Mouse (Mus musculus): ENCODE measurements around the gene Tuba1c. TPM values are rescaled to one million over a fixed set of nuclear protein-coding genes. Genes with fewer than 3 reads are reported as not detected.
A peak's percentile ranks its signal among the peaks of the same experiment; 100 is the strongest.

The Tuba1c gene
- polyA plus RNA-seq, 1 experiment from 2014 or later = 12.4 TPM

GRCm38 (mm10) chr15:98989701-98990430 is 39.8 kb upstream of the Tuba1c start:
- peak overlapping the region; percentile 98 for H3K27ac ChIP-seq (replicated peaks)

DNA sequence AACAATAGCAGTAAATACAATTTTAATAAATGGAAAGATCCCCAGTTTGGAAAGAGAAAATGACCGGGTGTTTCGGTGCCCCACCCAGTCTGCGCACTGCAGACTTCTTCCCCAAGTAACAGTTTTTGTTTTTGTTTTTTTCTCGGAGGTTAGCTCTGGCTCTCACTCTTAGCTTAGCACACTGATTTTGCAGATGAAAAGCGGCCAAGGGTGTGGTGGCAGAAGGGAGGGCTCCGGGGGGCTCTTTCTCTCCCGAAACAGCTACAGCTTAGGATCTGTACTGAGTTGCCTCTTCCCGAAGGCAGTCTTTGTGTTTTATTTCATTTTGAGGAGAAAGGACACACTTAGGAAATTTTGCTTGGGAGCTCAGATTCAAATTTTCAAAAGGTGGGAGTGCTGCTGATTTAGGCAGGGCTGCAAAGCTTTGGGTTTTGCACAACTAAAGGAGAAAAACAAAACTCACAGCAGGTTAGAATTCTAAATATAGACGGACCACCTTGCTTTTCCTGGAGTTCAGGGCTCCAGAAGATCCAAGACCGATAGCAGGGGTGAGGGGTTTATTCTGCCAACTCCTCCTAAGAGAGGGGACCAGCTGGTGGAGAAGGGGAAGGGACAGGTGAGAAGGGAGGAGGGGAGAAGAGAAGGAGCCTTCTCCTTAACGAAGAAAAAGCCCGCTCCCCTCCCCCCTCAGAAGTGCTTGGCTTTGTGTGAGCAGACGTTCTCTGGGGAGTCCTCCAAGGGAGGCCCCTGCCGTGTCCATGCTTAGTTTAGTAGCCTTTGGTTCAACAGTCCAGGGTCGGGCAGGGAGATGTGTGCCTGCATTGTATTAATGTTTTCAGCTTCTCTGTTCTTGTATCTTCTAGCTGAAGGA is 38.8 kb upstream of the Tuba1c start:
- 12% methylated on average over 15 of the region's 15 CpGs for WGBS
- Histone ChIP-seq H3K4me1 (peaks cover 85% of the 10 kb centered on the region), H3K36me3 (no peaks in the 10 kb centered on the region), H3K9me3 (replicated peaks) (no peaks in the 10 kb centered on the region), H3K27me3 (replicated peaks) (no peaks in the 10 kb centered on the region), H3K4me2 (peak overlapping the region; percentile 85), H3K9ac (replicated peaks) (peak overlapping the region; percentile 78), H3K27ac (replicated peaks) (peak overlapping the region; percentile 98), H3K4me3 (replicated peaks) (peak overlapping the region; percentile 16)
- ATAC-seq (ENCODE audit: low FRiP score) = no peak

More at GRCm38 (mm10) chr15:98989701-98990430, 39.8 kb upstream of the Tuba1c start:
- H3K27me3 ChIP-seq (replicated peaks) = no peaks in the 10 kb centered on the region
- H3K4me3 ChIP-seq (replicated peaks) = peak overlapping the region; percentile 16
- no peaks in the 10 kb centered on the region for H3K9me3 ChIP-seq (replicated peaks)
- H3K4me1 ChIP-seq = peaks cover 83% of the 10 kb centered on the region
- WGBS = 25% methylated on average over 11 of the region's 12 CpGs
- peak overlapping the region; percentile 78 for H3K9ac ChIP-seq (replicated peaks)
- H3K4me2 ChIP-seq = peak overlapping the region; percentile 85
- no peaks in the 10 kb centered on the region for H3K36me3 ChIP-seq
- no peak for ATAC-seq (ENCODE audit: low FRiP score)

GRCm38 (mm10) chr15:98991540-98992050 is 38.1 kb upstream of the Tuba1c start:
- WGBS = 6% methylated on average over 9 of the region's 9 CpGs
- no peak for ATAC-seq (ENCODE audit: low FRiP score)

GRCm38 (mm10) chr15:98992086-98992912 is 37.4 kb upstream of the Tuba1c start:
- Histone ChIP-seq H3K36me3 (no peaks in the 10 kb centered on the region), H3K4me2 (peak overlapping the region; percentile 85), H3K27ac (replicated peaks) (peak overlapping the region; percentile 98), H3K9me3 (replicated peaks) (no peaks in the 10 kb centered on the region), H3K9ac (replicated peaks) (peak overlapping the region; percentile 78), H3K27me3 (replicated peaks) (no peaks in the 10 kb centered on the region), H3K4me3 (replicated peaks) (peak overlapping the region; percentile 42), H3K4me1 (peaks cover 73% of the 10 kb centered on the region)
- peak; percentile 88 for ATAC-seq (ENCODE audit: low FRiP score)
- 12% methylated on average over 17 of the region's 17 CpGs for WGBS

More at GRCm38 (mm10) chr15:98991540-98992050, 38.1 kb upstream of the Tuba1c start:
- H3K27me3 ChIP-seq (replicated peaks) = no peaks in the 10 kb centered on the region
- H3K9ac ChIP-seq (replicated peaks) = peak overlapping the region; percentile 78
- H3K36me3 ChIP-seq = no peaks in the 10 kb centered on the region
- peak overlapping the region; percentile 85 for H3K4me2 ChIP-seq
- peak overlapping the region; percentile 42 for H3K4me3 ChIP-seq (replicated peaks)
- H3K4me1 ChIP-seq = peaks cover 80% of the 10 kb centered on the region
- no peaks in the 10 kb centered on the region for H3K9me3 ChIP-seq (replicated peaks)
- H3K27ac ChIP-seq (replicated peaks) = peak overlapping the region; percentile 98

DNA sequence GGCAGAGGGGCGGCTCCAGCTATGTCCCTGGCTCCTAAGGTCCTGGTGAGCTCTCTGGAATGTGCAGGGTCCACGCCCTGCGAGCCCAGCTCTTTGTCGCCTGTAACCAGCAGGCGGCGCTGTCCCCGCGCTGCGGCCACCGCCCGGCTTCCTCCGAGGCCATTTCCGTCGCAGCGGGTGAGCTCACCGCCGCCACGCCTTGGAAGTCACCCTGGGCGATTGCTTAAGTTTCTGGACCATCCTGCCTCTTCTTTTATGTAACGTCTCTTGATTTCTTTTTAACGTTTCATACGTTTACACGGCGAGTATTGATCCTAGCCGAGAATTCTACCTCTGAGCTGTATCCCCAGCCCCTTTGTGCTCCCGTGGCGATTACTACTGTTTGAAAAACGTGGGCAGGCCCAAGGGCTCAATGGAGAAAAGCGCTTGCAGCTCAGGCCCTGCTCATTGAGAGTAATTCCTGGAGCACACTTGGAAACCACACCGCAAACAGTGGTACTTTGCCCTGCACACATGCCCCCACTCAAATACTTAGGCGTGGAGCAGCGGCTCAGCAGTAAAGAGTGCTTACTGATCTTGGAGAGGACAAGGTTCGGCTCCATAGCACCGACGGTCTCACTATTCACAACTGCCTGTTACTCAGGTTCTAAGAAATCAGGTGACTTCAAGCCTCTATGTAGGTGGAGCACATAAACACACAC is 36.4 kb upstream of the Tuba1c start:
- WGBS = under 1% methylated on average over 35 of the region's 35 CpGs

DNA sequence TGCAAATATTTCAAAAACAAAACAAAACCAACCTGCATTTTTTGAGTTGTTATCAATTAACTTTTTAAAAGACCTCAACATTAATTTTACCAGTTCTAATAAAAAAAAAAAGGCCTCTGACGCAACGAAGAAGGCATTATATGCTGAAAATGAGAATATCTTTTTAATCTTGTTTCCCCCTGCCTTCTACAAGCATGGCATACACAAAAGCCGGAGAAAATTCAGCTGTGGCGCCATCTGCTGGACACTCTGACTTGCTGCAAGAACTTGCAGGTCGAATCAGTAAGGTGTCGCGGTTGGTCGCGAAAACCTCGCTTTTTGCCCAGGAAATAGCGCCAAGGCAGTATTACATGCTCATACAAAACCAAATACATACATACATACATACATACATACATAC is 35.8 kb upstream of the Tuba1c start:
- Histone ChIP-seq H3K9ac (replicated peaks) (peak overlapping the region; percentile 78; the same call in 1 of the 2 replicates), H3K4me1 (peaks cover 61% of the 10 kb centered on the region), H3K36me3 (no peaks in the 10 kb centered on the region), H3K4me3 (replicated peaks) (no peak overlapping the region; the same call in 1 of the 2 replicates), H3K9me3 (replicated peaks) (no peaks in the 10 kb centered on the region), H3K27me3 (replicated peaks) (no peaks in the 10 kb centered on the region), H3K27ac (replicated peaks) (peak overlapping the region; percentile 98), H3K4me2 (peak overlapping the region; percentile 85)
- no peak for ATAC-seq (ENCODE audit: low FRiP score)
- 4% methylated on average over 11 of the region's 11 CpGs for WGBS

More for the DNA sequence above, 36.4 kb upstream of the Tuba1c start:
- Histone ChIP-seq H3K4me2 (peak overlapping the region; percentile 85), H3K36me3 (no peaks in the 10 kb centered on the region), H3K4me3 (replicated peaks) (peak overlapping the region; percentile 42), H3K27me3 (replicated peaks) (no peaks in the 10 kb centered on the region), H3K9me3 (replicated peaks) (no peaks in the 10 kb centered on the region), H3K9ac (replicated peaks) (peak overlapping the region; percentile 78), H3K4me1 (peaks cover 64% of the 10 kb centered on the region), H3K27ac (replicated peaks) (peak overlapping the region; percentile 98)
- peak; percentile 87 for ATAC-seq (ENCODE audit: low FRiP score)

DNA sequence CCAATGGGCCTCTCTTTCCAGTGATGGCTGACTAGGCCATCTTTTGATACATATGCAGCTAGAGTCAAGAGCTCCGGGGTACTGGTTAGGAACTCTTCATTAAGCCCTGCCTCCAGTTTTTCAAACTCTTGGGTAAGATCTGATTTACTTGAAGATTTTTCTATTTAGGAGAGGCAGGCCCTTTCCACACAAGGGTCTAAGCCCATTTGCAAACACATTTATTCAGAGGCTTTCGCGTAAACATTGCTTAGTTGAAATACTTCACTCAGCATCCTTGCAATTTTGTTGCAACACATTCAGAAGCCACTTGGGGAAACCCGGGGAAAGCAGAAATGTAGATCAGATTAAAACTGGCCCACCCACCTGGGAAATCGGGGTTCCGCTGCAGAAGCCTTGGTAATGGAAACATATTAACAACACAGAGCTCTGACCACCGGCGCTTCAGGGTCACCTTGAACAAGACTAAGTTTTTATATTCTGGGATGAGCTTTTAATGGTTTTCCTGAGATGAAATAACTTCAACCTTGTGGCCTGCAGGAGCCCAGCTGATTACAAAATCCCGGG is 34.7 kb upstream of the Tuba1c start:
- H3K4me3 ChIP-seq (replicated peaks) = no peak overlapping the region
- WGBS = 77% methylated on average over 9 of the region's 9 CpGs
- H3K9ac ChIP-seq (replicated peaks) = no peak overlapping the region
- no peaks in the 10 kb centered on the region for H3K27me3 ChIP-seq (replicated peaks)
- H3K4me2 ChIP-seq = no peak overlapping the region
- H3K36me3 ChIP-seq = no peaks in the 10 kb centered on the region
- H3K27ac ChIP-seq (replicated peaks) = 0 out of 2 replicates have a peak overlapping the region, but pooled peaks have one; percentile 18
- no peak for ATAC-seq (ENCODE audit: low FRiP score)
- peaks cover 50% of the 10 kb centered on the region for H3K4me1 ChIP-seq
- no peaks in the 10 kb centered on the region for H3K9me3 ChIP-seq (replicated peaks)

DNA sequence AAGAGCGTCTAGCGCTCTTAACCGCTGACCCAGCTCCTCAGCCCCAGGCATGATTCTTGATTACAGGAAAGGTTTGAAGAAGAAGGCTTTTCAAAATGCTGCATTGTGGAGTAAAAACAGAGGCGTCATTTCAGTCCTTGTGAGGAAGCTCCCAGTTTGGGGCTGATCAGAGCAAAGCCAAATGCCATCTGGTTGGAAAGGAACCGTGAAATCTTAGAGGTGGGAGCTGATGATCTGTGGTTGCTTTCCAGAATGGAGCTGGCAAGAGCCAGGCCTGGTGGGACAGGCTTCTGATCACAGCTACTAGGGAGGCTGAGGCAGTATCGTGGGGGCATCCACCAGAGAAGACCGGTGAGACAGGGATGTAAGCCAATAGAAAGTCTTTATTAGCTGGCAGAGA is 32.9 kb upstream of the Tuba1c start:
- Histone ChIP-seq H3K27me3 (replicated peaks) (no peaks in the 10 kb centered on the region), H3K4me2 (no peak overlapping the region), H3K9me3 (replicated peaks) (no peaks in the 10 kb centered on the region), H3K4me1 (peaks cover 48% of the 10 kb centered on the region), H3K36me3 (no peaks in the 10 kb centered on the region), H3K4me3 (replicated peaks) (no peak overlapping the region), H3K27ac (replicated peaks) (no peak overlapping the region), H3K9ac (replicated peaks) (no peak overlapping the region)
- 80% methylated on average over 7 of the region's 7 CpGs for WGBS
- no peak for ATAC-seq (ENCODE audit: low FRiP score)

DNA sequence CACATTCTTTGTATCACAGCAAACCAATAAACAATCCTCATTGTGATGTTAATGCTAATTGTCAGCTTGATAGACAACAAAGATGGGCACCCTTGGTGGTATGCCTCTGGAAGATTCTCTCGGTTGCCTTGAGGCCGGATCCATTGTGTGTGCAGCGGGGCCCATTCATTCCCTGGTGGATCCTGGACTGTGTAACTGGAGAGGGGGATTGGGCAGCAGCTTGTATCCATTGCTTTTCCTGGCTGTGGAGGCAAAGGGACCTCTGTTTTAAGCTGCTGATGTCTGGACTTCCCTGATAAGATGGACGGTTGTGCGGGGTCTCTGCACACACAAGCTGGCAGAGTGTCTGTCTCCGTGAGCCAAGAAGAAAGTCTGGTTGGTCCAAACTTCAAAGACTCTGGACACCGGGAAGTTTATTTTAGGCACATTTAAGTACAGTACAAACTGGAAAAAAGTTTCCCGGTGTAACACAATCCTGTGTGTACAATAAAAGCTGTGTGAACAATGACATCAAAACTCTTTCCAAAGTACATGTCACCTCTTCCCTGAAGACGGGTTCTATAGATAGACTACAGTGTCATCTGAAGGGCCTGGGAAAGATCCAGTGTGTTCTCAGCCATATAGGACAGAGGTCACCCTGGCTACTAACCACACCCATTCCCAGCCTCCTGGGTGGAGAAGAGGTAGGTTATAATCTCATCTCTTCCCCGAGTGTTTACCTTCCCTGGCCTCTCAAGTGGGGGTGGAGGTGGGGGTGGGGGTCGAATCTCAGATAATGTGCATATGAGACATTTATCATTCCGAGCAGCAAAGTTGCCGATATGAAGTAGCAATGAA is 31.5 kb upstream of the Tuba1c start:
- no peak overlapping the region for H3K9ac ChIP-seq (replicated peaks)
- H3K4me2 ChIP-seq = no peak overlapping the region
- H3K27ac ChIP-seq (replicated peaks) = peak overlapping the region; percentile 23; the same call in 1 of the 2 replicates
- WGBS = 44% methylated on average over 13 of the region's 13 CpGs
- H3K4me3 ChIP-seq (replicated peaks) = no peak overlapping the region
- H3K4me1 ChIP-seq = peaks cover 37% of the 10 kb centered on the region
- H3K27me3 ChIP-seq (replicated peaks) = no peaks in the 10 kb centered on the region
- H3K36me3 ChIP-seq = no peaks in the 10 kb centered on the region
- no peak for ATAC-seq (ENCODE audit: low FRiP score)
- no peaks in the 10 kb centered on the region for H3K9me3 ChIP-seq (replicated peaks)

GRCm38 (mm10) chr15:98998775-98999157 is 30.9 kb upstream of the Tuba1c start:
- peaks cover 33% of the 10 kb centered on the region for H3K4me1 ChIP-seq
- 38% methylated on average over 6 of the region's 6 CpGs for WGBS
- H3K27me3 ChIP-seq (replicated peaks) = no peaks in the 10 kb centered on the region
- H3K4me2 ChIP-seq = no peak overlapping the region
- no peak overlapping the region for H3K9ac ChIP-seq (replicated peaks)
- H3K4me3 ChIP-seq (replicated peaks) = no peak overlapping the region
- H3K9me3 ChIP-seq (replicated peaks) = no peaks in the 10 kb centered on the region
- H3K36me3 ChIP-seq = no peaks in the 10 kb centered on the region
- 0 out of 2 replicates have a peak overlapping the region, but pooled peaks have one; percentile 23 for H3K27ac ChIP-seq (replicated peaks)
- no peak for ATAC-seq (ENCODE audit: low FRiP score)

All from neural tube, embryonic 15.5 days (tissue).